Mouse (Mus musculus): Measurements from ENCODE around the gene Lrch3.

GRCm38 (mm10) chr16:32953806-32954205 is 39.9 kb downstream of the Lrch3 start:
- TF ChIP-seq CTCF (IDR thresholded peaks at IDR 0.05; ENCODE audit: low read depth) (no peak), EP300 (IDR thresholded peaks at IDR 0.05; ENCODE audit: low read depth) (no peak)

All from heart, postnatal 0 days (tissue).